Mouse (Mus musculus) intestine, embryonic 16.5 days (tissue): ENCODE results near the gene Olfr658. TPM values are rescaled to one million over a fixed set of nuclear protein-coding genes. Genes with fewer than 3 reads are reported as not detected.
A peak's percentile ranks its signal among the peaks of the same experiment; 100 is the strongest.

ENCODE experiments used
- ATAC-seq: fragments of 200-750 bp; cut with Nextera tagmentation; 2 replicates; pipeline ENCODE4 v1.8.0; 2017; ENCODE audit warnings: moderate TSS enrichment, moderate library complexity
- H3K27ac ChIP-seq: fragments of 300-500 bp; sonication (generic); 2 replicates; pipeline ENCODE4 v1.5.1; 2014; ENCODE audit warnings: mild to moderate bottlenecking, low read length
- H3K27me3 ChIP-seq: fragments of 300-500 bp; sonication (generic); replicated peaks from 2 replicates; pipeline ENCODE4 v1.6.1; 2014; ENCODE audit warnings: low read length, control low read depth, mixed read lengths; ENCODE audit not compliant: control insufficient read depth, insufficient read depth
- H3K36me3 ChIP-seq: fragments of 300-500 bp; sonication (generic); 2 replicates; pipeline ENCODE4 v1.6.1; 2014; ENCODE audit warnings: low read length, control low read depth; ENCODE audit not compliant: control insufficient read depth, insufficient read depth
- H3K4me1 ChIP-seq: fragments of 300-500 bp; sonication (generic); 2 replicates; pipeline ENCODE4 v1.6.1; 2014; ENCODE audit warnings: low read length, control low read depth, mixed read lengths; ENCODE audit not compliant: control insufficient read depth, insufficient read depth
- H3K4me2 ChIP-seq: fragments of 300-500 bp; sonication (generic); 2 replicates; pipeline ENCODE4 v1.6.1; 2014; ENCODE audit warnings: low read depth, low read length, control low read depth
- H3K4me3 ChIP-seq: fragments of 300-500 bp; sonication (generic); 2 replicates; pipeline ENCODE4 v1.5.1; 2014; ENCODE audit warnings: mild to moderate bottlenecking, low read length
- H3K9ac ChIP-seq: fragments of 300-500 bp; sonication (generic); 2 replicates; pipeline ENCODE4 v1.6.1; 2014; ENCODE audit warnings: low read depth, low read length
- H3K9me3 ChIP-seq: fragments of 300-500 bp; sonication (generic); 2 replicates; pipeline ENCODE4 v1.6.1; 2016; ENCODE audit warnings: low read length, control low read depth; ENCODE audit not compliant: control insufficient read depth
- WGBS: fragments of 180-500 bp; shearing (Covaris S2); extraction: QIAGEN DNeasy Blood & Tissue Kit; methylation state at CpG from one replicate; pipeline ENCODE4 v1.1.7; 2014; 5-methylcytosine and 5-hydroxymethylcytosine counted together
- polyA plus RNA-seq: library from polyadenylated mRNA; unstranded; fragments of >200 nt; fragmentation: Nextera tagmentation; extraction: Ambion mirVana; gene quantifications from 2 replicates; pipeline ENCODE4 v1.2.1, GENCODE M21; 2015

The Olfr658 gene
- not detected in 2 replicates for polyA plus RNA-seq

- H3K27me3 ChIP-seq, result no peaks in the 10 kb centered on the region
- peak; percentile 91 for ATAC-seq
- H3K36me3 ChIP-seq, result no peaks in the 10 kb centered on the region
- no peaks in the 10 kb centered on the region for H3K4me1 ChIP-seq
- peak within 1 kb of the TSS; percentile 55 for H3K4me2 ChIP-seq
- no peak within 1 kb of the TSS for H3K27ac ChIP-seq
- H3K4me3 ChIP-seq, result peak within 1 kb of the TSS; percentile 31
- H3K9me3 ChIP-seq, result no peaks in the 10 kb centered on the region
- H3K9ac ChIP-seq, result no peak within 1 kb of the TSS
- 24% methylated on average over 21 of the region's 22 CpGs for WGBS
Observed at GRCm38 (mm10) chr7:104646841-104647482, at the start of gene Olfr658. TSS of gene Olfr658 (minus strand) at chr7:104647305.

GRCm38 (mm10) chr7:104686201-104686600 is 39.1 kb upstream of the Olfr658 start, which contains the start of gene Olfr661:
TSS of gene Olfr661 (plus strand) at chr7:104686501.
- WGBS, result 90% methylated on average over 2 of the region's 2 CpGs
- Histone ChIP-seq H3K4me2 (no peak within 1 kb of the TSS), H3K9me3 (no peaks in the 10 kb centered on the region), H3K36me3 (no peaks in the 10 kb centered on the region), H3K27me3 (no peaks in the 10 kb centered on the region), H3K4me1 (no peaks in the 10 kb centered on the region), H3K9ac (no peak within 1 kb of the TSS), H3K27ac (no peak within 1 kb of the TSS), H3K4me3 (no peak within 1 kb of the TSS)
- no peak for ATAC-seq

- Histone ChIP-seq H3K9me3 (no peaks in the 10 kb centered on the region), H3K4me3 (no peak within 1 kb of the TSS), H3K27me3 (no peaks in the 10 kb centered on the region), H3K36me3 (no peaks in the 10 kb centered on the region), H3K4me1 (no peaks in the 10 kb centered on the region), H3K27ac (no peak within 1 kb of the TSS), H3K4me2 (no peak within 1 kb of the TSS), H3K9ac (no peak within 1 kb of the TSS)
- 82% methylated on average over 3 of the region's 3 CpGs for WGBS
- no peak for ATAC-seq
Observed at GRCm38 (mm10) chr7:104666453-104666852, 19.3 kb upstream of the Olfr658 start, which contains the start of gene Olfr659. TSS of gene Olfr659 (plus strand) at chr7:104666753.

GRCm38 (mm10) chr7:104624494-104624893 is 22.6 kb downstream of the Olfr658 start, which contains the start of gene Olfr657:
TSS of gene Olfr657 (plus strand) at chr7:104624794.
- no peak for ATAC-seq
- Histone ChIP-seq H3K27ac (no peak within 1 kb of the TSS), H3K9me3 (no peaks in the 10 kb centered on the region), H3K27me3 (no peaks in the 10 kb centered on the region), H3K4me2 (no peak within 1 kb of the TSS), H3K9ac (no peak within 1 kb of the TSS), H3K36me3 (no peaks in the 10 kb centered on the region), H3K4me1 (no peaks in the 10 kb centered on the region), H3K4me3 (no peak within 1 kb of the TSS)

- H3K36me3 ChIP-seq, result no peaks in the 10 kb centered on the region
- ATAC-seq, result no peak
- H3K4me2 ChIP-seq, result no peak within 1 kb of the TSS
- H3K4me3 ChIP-seq, result no peak within 1 kb of the TSS
- H3K4me1 ChIP-seq, result no peaks in the 10 kb centered on the region
- H3K9ac ChIP-seq, result no peak within 1 kb of the TSS
- H3K9me3 ChIP-seq, result no peaks in the 10 kb centered on the region
- H3K27me3 ChIP-seq, result no peaks in the 10 kb centered on the region
- H3K27ac ChIP-seq, result no peak within 1 kb of the TSS
- WGBS, result 78% methylated on average over 4 of the region's 4 CpGs
Observed at GRCm38 (mm10) chr7:104613655-104614054, 33.5 kb downstream of the Olfr658 start, which contains the start of gene Olfr656. TSS of gene Olfr656 (plus strand) at chr7:104613955.

GRCm38 (mm10) chr7:104604727-104605126 is 42.4 kb downstream of the Olfr658 start:
- Histone ChIP-seq H3K9me3 (no peaks in the 10 kb centered on the region), H3K9ac (no peak overlapping the region), H3K36me3 (no peaks in the 10 kb centered on the region), H3K4me2 (no peak overlapping the region), H3K4me3 (no peak overlapping the region), H3K27me3 (no peaks in the 10 kb centered on the region), H3K4me1 (no peaks in the 10 kb centered on the region), H3K27ac (no peak overlapping the region)
- no peak for ATAC-seq

GRCm38 (mm10) chr7:104603173-104603572 is 43.9 kb downstream of the Olfr658 start:
- Histone ChIP-seq H3K9ac (no peak overlapping the region), H3K4me1 (no peaks in the 10 kb centered on the region), H3K36me3 (no peaks in the 10 kb centered on the region), H3K9me3 (no peaks in the 10 kb centered on the region), H3K27me3 (no peaks in the 10 kb centered on the region), H3K27ac (no peak overlapping the region), H3K4me3 (no peak overlapping the region), H3K4me2 (no peak overlapping the region)
- 2% methylated on average over 3 of the region's 3 CpGs for WGBS
- no peak for ATAC-seq

GRCm38 (mm10) chr7:104601679-104602078 is 45.4 kb downstream of the Olfr658 start, which contains the start of gene Olfr655:
TSS of gene Olfr655 (minus strand) at chr7:104601779.
- 82% methylated on average over 2 of the region's 2 CpGs for WGBS
- Histone ChIP-seq H3K4me1 (no peaks in the 10 kb centered on the region), H3K4me3 (no peak within 1 kb of the TSS), H3K36me3 (no peaks in the 10 kb centered on the region), H3K9me3 (no peaks in the 10 kb centered on the region), H3K27ac (no peak within 1 kb of the TSS), H3K27me3 (no peaks in the 10 kb centered on the region), H3K9ac (no peak within 1 kb of the TSS), H3K4me2 (no peak within 1 kb of the TSS)
- no peak for ATAC-seq
